ENCODE assay signal across 1 mouse cellular context in the genomic region with DNA sequence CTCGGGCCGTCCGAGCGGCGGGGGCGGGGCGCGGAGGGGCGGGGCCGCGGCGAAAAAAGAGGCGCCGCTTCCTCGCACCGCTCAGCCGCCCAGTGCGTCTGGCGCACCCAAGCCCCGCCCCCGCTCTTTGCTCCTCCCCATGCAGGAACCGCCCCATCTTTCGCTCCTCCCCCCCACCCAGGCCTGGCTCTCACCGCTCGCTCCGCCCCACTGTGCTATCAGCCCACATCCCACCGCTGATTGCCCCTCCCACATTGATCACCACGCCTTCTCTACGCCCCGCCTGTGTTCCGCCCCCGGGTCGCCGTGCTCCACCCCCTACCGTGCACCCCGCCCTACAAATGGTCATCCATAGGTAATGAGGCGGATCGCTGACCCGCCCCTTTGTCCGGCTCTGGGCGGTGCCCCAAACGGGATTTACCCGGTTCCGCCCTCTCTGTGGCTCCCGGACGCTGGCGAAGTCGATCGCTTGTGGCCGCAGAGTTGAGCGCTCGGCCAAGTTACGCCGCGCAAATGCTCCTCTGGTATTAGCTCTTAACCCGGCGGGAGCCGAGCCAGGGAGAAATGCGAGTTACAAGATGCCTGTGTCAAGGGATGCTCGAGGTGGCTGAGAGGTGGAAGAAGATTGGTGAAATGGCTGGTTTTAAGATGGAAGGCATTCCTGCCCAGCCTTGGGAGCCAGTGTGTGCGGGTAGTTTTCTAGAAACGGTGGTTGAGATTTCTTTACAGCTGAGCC.
A peak's percentile ranks its signal among the peaks of the same experiment; 100 is the strongest.
TF ChIP-seq lines count a peak whose summit lies in the region.

No protein-coding gene starts in this region.

TF ChIP-seq in CH12.LX, 34 proteins besides CTCF, POLR2A, EP300 and RAD21:
- TF ChIP-seq NRF1 (IDR thresholded peaks at IDR 0.05; ENCODE audit: low read depth, low read length): peak; percentile 31; the same call in 1 of the 2 replicates
- peak; percentile 43; the same call in 1 of the 2 replicates for TF ChIP-seq MEF2A (IDR thresholded peaks at IDR 0.05; ENCODE audit: borderline replicate concordance, low read depth, low read length)
- TF ChIP-seq SMC3 (IDR thresholded peaks at IDR 0.05; ENCODE audit: low read depth, low read length): no peak
- TF ChIP-seq ZC3H11A (IDR thresholded peaks at IDR 0.05; ENCODE audit: low read depth, low read length): no peak
- TF ChIP-seq JUN (IDR thresholded peaks at IDR 0.05; ENCODE audit: insufficient read depth, low read depth, low read length): no peak
- no peak for TF ChIP-seq POLR2AphosphoS2 (IDR thresholded peaks at IDR 0.05; ENCODE audit: low read depth, low read length)
- TF ChIP-seq ZMIZ1 (IDR thresholded peaks at IDR 0.05; ENCODE audit: low read depth, low read length): peak; percentile 73; the same call in 1 of the 2 replicates
- TF ChIP-seq ETS1 (conservative IDR thresholded peaks at IDR 0.05; ENCODE audit: low read depth, low read length): no peak
- TF ChIP-seq NELFE (IDR thresholded peaks at IDR 0.05; ENCODE audit: low read depth, low read length): peak; percentile 67; the same call in 1 of the 2 replicates
- TF ChIP-seq TCF12 (IDR thresholded peaks at IDR 0.05; ENCODE audit: low read depth, low read length): 0 out of 2 replicates have a peak, but pooled peaks have one; percentile 30
- TF ChIP-seq IRF4 (IDR thresholded peaks at IDR 0.05; ENCODE audit: low read depth, low read length): no peak
- peak; percentile 51 for TF ChIP-seq ELF1 (IDR thresholded peaks at IDR 0.05; ENCODE audit: low read depth, low read length)
- no peak; the same call in 1 of the 2 replicates for TF ChIP-seq HCFC1 (IDR thresholded peaks at IDR 0.05; ENCODE audit: low read depth, low read length)
- peak; percentile 30; the same call in 1 of the 2 replicates for TF ChIP-seq MXI1 (IDR thresholded peaks at IDR 0.05; ENCODE audit: low read depth, low read length)
- no peak for TF ChIP-seq JUND (conservative IDR thresholded peaks at IDR 0.05; ENCODE audit: low read depth, low read length)
- TF ChIP-seq KAT2A (IDR thresholded peaks at IDR 0.05; ENCODE audit: insufficient replicate concordance, low read length): no peak
- TF ChIP-seq MAFK (IDR thresholded peaks at IDR 0.05; ENCODE audit: insufficient replicate concordance, low read length): no peak
- TF ChIP-seq CHD1 (IDR thresholded peaks at IDR 0.05; ENCODE audit: low read depth, low read length): no peak
- no peak for TF ChIP-seq PAX5 (IDR thresholded peaks at IDR 0.05; ENCODE audit: low read length)
- no peak; the same call in 1 of the 2 replicates for TF ChIP-seq CHD2 (IDR thresholded peaks at IDR 0.05; ENCODE audit: low read length)
- TF ChIP-seq USF2 (conservative IDR thresholded peaks at IDR 0.05; ENCODE audit: low read depth, low read length): no peak
- TF ChIP-seq GABPA (IDR thresholded peaks at IDR 0.05; ENCODE audit: insufficient replicate concordance, low read depth, low read length): no peak
- TF ChIP-seq UBTF (IDR thresholded peaks at IDR 0.05; ENCODE audit: low read depth, low read length): no peak
- no peak for TF ChIP-seq USF1 (IDR thresholded peaks at IDR 0.05; ENCODE audit: low read depth, low read length)
- no peak for TF ChIP-seq TBP (conservative IDR thresholded peaks at IDR 0.05; ENCODE audit: low read depth, low read length)
- no peak for TF ChIP-seq BHLHE40 (IDR thresholded peaks at IDR 0.05; ENCODE audit: low read depth, low read length)
- TF ChIP-seq RCOR1 (conservative IDR thresholded peaks at IDR 0.05; ENCODE audit: low read depth, low read length): no peak
- TF ChIP-seq MAZ (IDR thresholded peaks at IDR 0.05; ENCODE audit: low read depth, low read length): peak; percentile 63; the same call in 1 of the 2 replicates
- TF ChIP-seq E2F4 (IDR thresholded peaks at IDR 0.05; ENCODE audit: insufficient replicate concordance, low read depth, low read length): no peak
- peak; percentile 42; the same call in 1 of the 2 replicates for TF ChIP-seq MAX (IDR thresholded peaks at IDR 0.05; ENCODE audit: low read length)
- TF ChIP-seq ZNF384 (IDR thresholded peaks at IDR 0.05; ENCODE audit: low read depth, low read length): no peak; the same call in 1 of the 2 replicates
- TF ChIP-seq SIN3A (IDR thresholded peaks at IDR 0.05; ENCODE audit: low read length): no peak; the same call in 1 of the 2 replicates
- no peak for TF ChIP-seq MYC (IDR thresholded peaks at IDR 0.05; ENCODE audit: low read depth, low read length)
